Mouse (Mus musculus): ENCODE measurements at regions not wholly inside any gene's neighbourhood (a gene's known extent, or its start where the extent isn't known, plus 50 kb on each side); places are given as distances from the start of the nearest gene placed in this dataset.

DNA sequence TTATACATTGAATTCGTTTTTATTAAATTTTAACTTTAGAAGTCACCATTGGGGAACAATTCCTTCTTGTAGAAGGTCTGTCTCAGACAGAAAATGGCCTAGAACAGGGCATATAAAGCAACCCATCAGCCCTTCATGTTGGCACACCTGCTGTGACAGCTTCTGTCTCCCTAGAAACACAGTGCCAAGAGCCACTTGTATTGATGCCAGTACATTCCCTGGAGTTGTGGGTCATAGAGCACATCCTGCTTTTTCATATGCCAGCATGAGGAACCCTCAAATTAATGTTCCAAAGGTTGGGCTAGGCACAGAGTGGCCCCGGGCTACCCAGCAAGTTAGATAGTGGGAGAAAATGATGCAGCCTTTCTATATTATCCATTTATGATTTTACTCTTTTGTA is 496.0 kb upstream of the Slc10a2 start:
- peak in 1 of 2 experiments; percentile 17 for DNase-seq (ENCODE audit: low spot score in 2 of 2)

GRCm38 (mm10) chr8:5591571-5591970 is 486.4 kb upstream of the Slc10a2 start:
- DNase-seq (ENCODE audit: low spot score in 2 of 2), result peak; percentile 21 to 24

Measured in layer of hippocampus, postnatal 10 days (tissue).